Comparison of ENCODE assay signal across 9 mouse cellular contexts in genomic region chr9:57056237-57056636, GRCm38 (mm10). TPM values are rescaled to one million over a fixed set of nuclear protein-coding genes. Genes with fewer than 3 reads are reported as not detected.
DNase-seq lines count a peak whose midpoint lies in the region; ATAC-seq and TF ChIP-seq lines count a peak whose summit lies in the region.
"Had no signal": no experiment of that assay in that cellular context is flagged by ENCODE, and none has a peak within 500 bp of the region (broad histone marks: within the 10 kb centered on the region; RNA-seq: fewer than 3 reads in every experiment).

No protein-coding gene starts in this region.

- DNase-seq in adrenal gland, adult 2 months: peak; percentile 51
- DNase-seq in adrenal gland, adult 8-10 months: no peak
- DNase-seq in midbrain, postnatal 0 days (ENCODE audit: low spot score): peak; percentile 60
- peak; percentile 74 to 78 for DNase-seq in cerebellum, postnatal 10 days
- DNase-seq in lung, postnatal 10 days: peak; percentile 77

- 83% methylated on average over 1 of the region's 1 CpGs for WGBS in midbrain, postnatal 0 days
- whole genome bisulfite sequencing in midbrain, embryonic 13.5 days: 92% methylated on average over 1 of the region's 1 CpGs
- WGBS in stomach, embryonic 14.5 days: 84% methylated on average over 1 of the region's 1 CpGs

- TF ChIP-seq CTCF in midbrain, postnatal 0 days (IDR thresholded peaks at IDR 0.05): peak; percentile 75

- H3K4me3 ChIP-seq in midbrain, postnatal 0 days (ENCODE audit: low read depth, low read length): no peak overlapping the region
- no peak overlapping the region for H3K4me3 ChIP-seq in midbrain, embryonic 13.5 days (replicated peaks)
- no peak overlapping the region for H3K4me3 ChIP-seq in stomach, embryonic 14.5 days (ENCODE audit: low read depth, low read length)
- H3K4me3 ChIP-seq: heart, embryonic 13.5 days had no signal

- no peak overlapping the region for H3K9ac ChIP-seq in midbrain, postnatal 0 days (replicated peaks; ENCODE audit: low read length, poor library complexity, severe bottlenecking)
- no peak overlapping the region for H3K9ac ChIP-seq in midbrain, embryonic 13.5 days (replicated peaks)
- no peak overlapping the region for H3K9ac ChIP-seq in stomach, embryonic 14.5 days (replicated peaks; ENCODE audit: low read depth, low read length)
- H3K9ac ChIP-seq: heart, embryonic 13.5 days had no signal

- H3K36me3 ChIP-seq in midbrain, postnatal 0 days (ENCODE audit: insufficient read depth, low read length): peaks cover 36% of the 10 kb centered on the region
- H3K36me3 ChIP-seq in midbrain, embryonic 13.5 days: peaks cover 58% of the 10 kb centered on the region
- peaks cover 15% of the 10 kb centered on the region for H3K36me3 ChIP-seq in stomach, embryonic 14.5 days (ENCODE audit: control insufficient read depth, insufficient read depth, low read length)

- no peaks in the 10 kb centered on the region for H3K27me3 ChIP-seq in midbrain, postnatal 0 days (ENCODE audit: insufficient read depth, low read length)
- no peaks in the 10 kb centered on the region for H3K27me3 ChIP-seq in midbrain, embryonic 13.5 days
- no peaks in the 10 kb centered on the region for H3K27me3 ChIP-seq in stomach, embryonic 14.5 days (ENCODE audit: control insufficient read depth, insufficient read depth, low read length)
- H3K27me3 ChIP-seq: heart, embryonic 13.5 days had no signal

- H3K27ac ChIP-seq in midbrain, postnatal 0 days (ENCODE audit: low read depth, low read length): no peak overlapping the region
- no peak overlapping the region for H3K27ac ChIP-seq in midbrain, embryonic 13.5 days
- H3K27ac ChIP-seq in stomach, embryonic 14.5 days (ENCODE audit: low read length): no peak overlapping the region
- H3K27ac ChIP-seq: heart, embryonic 13.5 days had no signal

- ATAC-seq in midbrain, postnatal 0 days (ENCODE audit: low FRiP score): no peak
- no peak for ATAC-seq in midbrain, embryonic 13.5 days
- peak; percentile 58 to 76 for ATAC-seq in hematopoietic stem cell, adult 5-6 weeks (replicated peaks in 1 of 2; ENCODE audit: insufficient read depth in 1 of 2, low FRiP score in 2 of 2, low TSS enrichment in 1 of 2, low read depth in 1 of 2, poor library complexity in 2 of 2, severe bottlenecking in 2 of 2)
- 0 out of 2 replicates have a peak, but pooled peaks have one; percentile 18 for ATAC-seq in stomach, embryonic 14.5 days (ENCODE audit: insufficient number of reproducible peaks, insufficient read depth, low FRiP score, low read depth)

- H3K9me3 ChIP-seq in midbrain, postnatal 0 days (ENCODE audit: low read length): no peaks in the 10 kb centered on the region
- no peaks in the 10 kb centered on the region for H3K9me3 ChIP-seq in midbrain, embryonic 13.5 days
- H3K9me3 ChIP-seq in stomach, embryonic 14.5 days (ENCODE audit: control insufficient read depth, low read depth, low read length): no peaks in the 10 kb centered on the region
- H3K9me3 ChIP-seq: heart, embryonic 13.5 days had no signal

- no peak overlapping the region for H3K4me2 ChIP-seq in midbrain, postnatal 0 days (ENCODE audit: low read depth, low read length, poor library complexity, severe bottlenecking)
- H3K4me2 ChIP-seq in midbrain, embryonic 13.5 days (replicated peaks): no peak overlapping the region
- no peak overlapping the region for H3K4me2 ChIP-seq in stomach, embryonic 14.5 days (replicated peaks; ENCODE audit: low read depth, low read length)
- H3K4me2 ChIP-seq: heart, embryonic 13.5 days had no signal

- H3K4me1 ChIP-seq in midbrain, postnatal 0 days (ENCODE audit: insufficient read depth, low read length): no peaks in the 10 kb centered on the region
- no peaks in the 10 kb centered on the region for H3K4me1 ChIP-seq in midbrain, embryonic 13.5 days (replicated peaks)
- no peaks in the 10 kb centered on the region for H3K4me1 ChIP-seq in stomach, embryonic 14.5 days (ENCODE audit: control insufficient read depth, insufficient read depth, low read length)
- H3K4me1 ChIP-seq: heart, embryonic 13.5 days had no signal

RNA-seq across cellular contexts. Expression of gene Sin3a, which starts 15.6 kb away (rescaled TPM):
- total RNA-seq in adrenal gland, adult 2 months (2021): 10 to 100 TPM; 46.2 to 49.2 TPM
- 71.0 and 101 TPM in 2 replicates for polyA plus RNA-seq in adrenal gland, adult 2 months (2012; rRNA removed)
- total RNA-seq in adrenal gland, adult 8-10 months (2022): 10 to 100 TPM; 43.5 to 69.7 (median 66.9) TPM
- total RNA-seq in midbrain, postnatal 0 days (2014; rRNA removed): 46.7 and 85.7 TPM in 2 replicates
- 13.4 and 14.6 TPM in 2 replicates for polyA plus RNA-seq in midbrain, postnatal 0 days (2015; fragmentation: Nextera tagmentation; extraction: Ambion mirVana)
- 29.6 and 33.2 TPM in 2 replicates for polyA plus RNA-seq in midbrain, embryonic 13.5 days (2015; fragmentation: Nextera tagmentation; extraction: Ambion mirVana)
- 122 and 136 TPM in 2 replicates for total RNA-seq in hematopoietic stem cell, adult 5-6 weeks (2017)
- polyA plus RNA-seq in stomach, embryonic 14.5 days (2014; fragmentation: Nextera tagmentation; extraction: Ambion mirVana): 42.7 and 46.4 TPM in 2 replicates

Comparison
In these comparisons a context has a peak if more than half of its experiments do, and no peak if none do; other contexts are left out.
1. ATAC-seq: peak in hematopoietic stem cell, adult 5-6 weeks (2 of 2) and stomach, embryonic 14.5 days (single experiment); none in midbrain, postnatal 0 days (single experiment) and midbrain, embryonic 13.5 days (single experiment).